Mouse (Mus musculus): Measurements from ENCODE around the gene Shld1.

- TF ChIP-seq CTCF (IDR thresholded peaks at IDR 0.05; ENCODE audit: borderline replicate concordance, insufficient read depth, low read depth, low read length) (no peak), POLR2A (IDR thresholded peaks at IDR 0.05; ENCODE audit: borderline replicate concordance, insufficient read depth, low read length) (no peak)
These were observed 14.6 kb upstream of the Shld1 start for GRCm38 (mm10) chr2:132672121-132672520.

Measured in cerebellum, adult 2 months (tissue).